24 mouse cellular contexts compared by ENCODE assay signal in genomic region chr2:59960495-59960772, GRCm38 (mm10).
DNase-seq lines count a peak whose midpoint lies in the region; ATAC-seq and TF ChIP-seq lines count a peak whose summit lies in the region.
"Had no signal": no experiment of that assay in that cellular context is flagged by ENCODE, and none has a peak within 500 bp of the region (broad histone marks: within the 10 kb centered on the region; RNA-seq: fewer than 3 reads in every experiment).

No protein-coding gene starts in this region.

- peaks cover 13% of the 10 kb centered on the region for H3K4me1 ChIP-seq in heart, embryonic 11.5 days (ENCODE audit: control insufficient read depth, insufficient read depth, low read length)
- H3K4me1 ChIP-seq in heart, embryonic 15.5 days (replicated peaks) = peaks cover 24% of the 10 kb centered on the region
- peaks cover 15% of the 10 kb centered on the region for H3K4me1 ChIP-seq in bone marrow macrophage, adult 2 months (ENCODE audit: control insufficient read depth, insufficient read depth, low read length)
- H3K4me1 ChIP-seq in neural tube, embryonic 15.5 days = peaks cover 7% of the 10 kb centered on the region
- H3K4me1 ChIP-seq: forebrain, embryonic 10.5 days; hindbrain, embryonic 12.5 days; hindbrain, embryonic 15.5 days had no signal

- ATAC-seq in heart, embryonic 11.5 days (replicated peaks; ENCODE audit: insufficient number of reproducible peaks, low FRiP score, low TSS enrichment) = no peak
- ATAC-seq in heart, embryonic 15.5 days (replicated peaks; ENCODE audit: insufficient number of reproducible peaks, insufficient read depth, low FRiP score, low read depth) = no peak
- ATAC-seq in neural tube, embryonic 15.5 days (ENCODE audit: low FRiP score) = no peak
- ATAC-seq: activated CD4-positive, CD25-positive, alpha-beta regulatory T cell, adult 4 months; forebrain, embryonic 13.5 days; forebrain, embryonic 16.5 days; intestine, postnatal 0 days had no signal

- no peaks in the 10 kb centered on the region for H3K9me3 ChIP-seq in heart, embryonic 11.5 days (replicated peaks; ENCODE audit: control insufficient read depth, low read length)
- no peaks in the 10 kb centered on the region for H3K9me3 ChIP-seq in heart, embryonic 15.5 days (replicated peaks)
- H3K9me3 ChIP-seq in neural tube, embryonic 15.5 days (replicated peaks) = no peaks in the 10 kb centered on the region
- H3K9me3 ChIP-seq: forebrain, embryonic 10.5 days; forebrain, embryonic 13.5 days; hindbrain, embryonic 12.5 days; hindbrain, embryonic 15.5 days had no signal

- DNase-seq in heart, adult 11 months = peak; percentile 73
- no peak for DNase-seq in heart, adult 9 months (ENCODE audit: low spot score in 2 of 2)
- no peak for DNase-seq in heart, postnatal 14 days
- no peak for DNase-seq in heart, postnatal 36 days
- DNase-seq: adrenal gland, adult 8-10 months; adrenal gland, postnatal 25 days; B cell, adult 2 months; cerebellum, adult 18-20 months; cerebellum, adult 9-10 months; cerebellum, postnatal 14 days; gastrocnemius, postnatal 14 days; kidney, adult 2 months had no signal

- H3K36me3 ChIP-seq in heart, embryonic 11.5 days (ENCODE audit: control insufficient read depth, insufficient read depth, low read length) = peaks cover 4% of the 10 kb centered on the region; the same call in 1 of the 2 replicates
- H3K36me3 ChIP-seq in heart, embryonic 15.5 days = peaks cover 24% of the 10 kb centered on the region
- H3K36me3 ChIP-seq in neural tube, embryonic 15.5 days = peaks cover 14% of the 10 kb centered on the region; the same call in 1 of the 2 replicates

- intact Hi-C loops in heart, postnatal 14 days (cut with DNase I) = no loop called here
- intact Hi-C loops in heart, postnatal 36 days (cut with DNase I) = no loop called here

- 0 out of 2 replicates have a peak overlapping the region, but pooled peaks have one; percentile 67 for H3K27ac ChIP-seq in heart, embryonic 11.5 days (ENCODE audit: low read depth, low read length)
- H3K27ac ChIP-seq in heart, embryonic 15.5 days = peak overlapping the region; percentile 74; the same call in 1 of the 2 replicates
- peak overlapping the region; percentile 46 for H3K27ac ChIP-seq in bone marrow macrophage, adult 2 months (ENCODE audit: insufficient read depth, low read depth, low read length)
- no peak overlapping the region for H3K27ac ChIP-seq in neural tube, embryonic 15.5 days (replicated peaks)
- H3K27ac ChIP-seq: forebrain, embryonic 10.5 days; forebrain, embryonic 13.5 days; hindbrain, embryonic 12.5 days; hindbrain, embryonic 15.5 days; kidney, postnatal 0 days had no signal

- 80% methylated on average over 2 of the region's 2 CpGs for WGBS in heart, embryonic 11.5 days (ENCODE audit: insufficient replicate concordance)
- 77% methylated on average over 2 of the region's 2 CpGs for WGBS in heart, embryonic 15.5 days
- 88% methylated on average over 2 of the region's 2 CpGs for WGBS in neural tube, embryonic 15.5 days

- no peak overlapping the region for H3K4me2 ChIP-seq in heart, embryonic 11.5 days
- H3K4me2 ChIP-seq in heart, embryonic 15.5 days = no peak overlapping the region
- no peak overlapping the region for H3K4me2 ChIP-seq in neural tube, embryonic 15.5 days
- H3K4me2 ChIP-seq: forebrain, embryonic 13.5 days; hindbrain, embryonic 12.5 days; hindbrain, embryonic 15.5 days had no signal

- TF ChIP-seq POLR2A in bone marrow macrophage, adult 2 months (IDR thresholded peaks at IDR 0.05; ENCODE audit: borderline replicate concordance, low read depth, low read length) = no peak

- no peak overlapping the region for H3K9ac ChIP-seq in heart, embryonic 11.5 days (ENCODE audit: low read depth, low read length)
- H3K9ac ChIP-seq in heart, embryonic 15.5 days = no peak overlapping the region
- no peak overlapping the region for H3K9ac ChIP-seq in neural tube, embryonic 15.5 days (replicated peaks)
- H3K9ac ChIP-seq: forebrain, embryonic 13.5 days; hindbrain, embryonic 12.5 days; hindbrain, embryonic 15.5 days had no signal

- H3K4me3 ChIP-seq in heart, embryonic 11.5 days (ENCODE audit: low read depth, low read length) = no peak overlapping the region
- no peak overlapping the region for H3K4me3 ChIP-seq in heart, embryonic 15.5 days
- no peak overlapping the region for H3K4me3 ChIP-seq in bone marrow macrophage, adult 2 months (ENCODE audit: insufficient read depth, low read length)
- no peak overlapping the region for H3K4me3 ChIP-seq in neural tube, embryonic 15.5 days (replicated peaks)
- H3K4me3 ChIP-seq: forebrain, embryonic 10.5 days; forebrain, embryonic 13.5 days; hindbrain, embryonic 12.5 days; hindbrain, embryonic 15.5 days had no signal

- no peak for TF ChIP-seq CTCF in bone marrow macrophage, adult 2 months (IDR thresholded peaks at IDR 0.05; ENCODE audit: low read depth, low read length)

- H3K27me3 ChIP-seq in heart, embryonic 11.5 days (ENCODE audit: control insufficient read depth, insufficient read depth, low read length) = no peaks in the 10 kb centered on the region
- no peaks in the 10 kb centered on the region for H3K27me3 ChIP-seq in heart, embryonic 15.5 days
- no peaks in the 10 kb centered on the region for H3K27me3 ChIP-seq in neural tube, embryonic 15.5 days (replicated peaks)
- H3K27me3 ChIP-seq: forebrain, embryonic 13.5 days; hindbrain, embryonic 12.5 days; hindbrain, embryonic 15.5 days had no signal
